Mouse (Mus musculus) bone marrow macrophage, adult 2 months (primary cell): ENCODE results near the gene Zfp808.
"Not testable (repeated sequence)": the region's sequence is repeated elsewhere in the genome, so short reads cannot be mapped to it uniquely, and the experiment has no call there.

Experiments
- CTCF ChIP-seq: IDR thresholded peaks from 2 replicates; pipeline ENCODE4 v1.5.1; 2012; ENCODE audit warnings: low read depth, mild to moderate bottlenecking, low read length, moderate library complexity
- POLR2A ChIP-seq: IDR thresholded peaks from 2 replicates; pipeline ENCODE4 v1.6.1; 2012; ENCODE audit warnings: mild to moderate bottlenecking, low read depth, low read length, borderline replicate concordance

DNA sequence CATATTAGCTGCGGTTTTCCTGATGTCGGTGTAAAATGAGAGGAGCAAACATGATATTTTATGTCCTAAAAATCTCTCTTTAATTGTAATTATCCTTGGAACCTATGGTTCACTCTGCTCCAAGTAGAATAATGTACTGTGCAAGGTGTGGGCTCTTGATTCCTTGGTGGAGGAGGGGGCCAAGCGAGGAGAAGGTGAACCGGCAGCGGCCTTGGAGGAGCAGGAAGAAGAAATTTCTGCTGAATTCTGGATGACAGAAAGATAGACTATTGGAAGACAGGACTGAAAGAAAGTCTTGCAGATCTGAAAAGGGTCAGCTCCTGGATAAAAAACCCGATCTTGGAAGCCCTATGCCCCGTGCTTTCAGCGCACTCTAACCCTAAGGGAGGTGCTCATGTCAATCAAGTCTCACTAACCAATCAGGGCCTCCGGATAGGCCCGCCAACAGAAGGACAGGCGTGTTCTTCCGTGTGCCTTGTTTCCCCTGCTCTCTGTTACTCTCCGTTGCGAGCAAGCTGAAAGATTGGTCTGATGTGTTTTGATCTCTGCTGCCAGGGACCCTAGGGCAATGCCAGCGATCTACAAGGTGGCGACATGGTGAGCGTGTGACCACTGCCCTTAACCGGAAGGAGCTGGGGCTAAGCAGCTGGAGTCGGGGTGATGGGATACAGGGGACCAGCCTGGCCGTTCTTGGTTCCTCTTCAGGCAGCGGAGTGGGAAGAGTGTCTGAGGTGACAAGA is at the start of gene Zfp808:
- not testable (repeated sequence) for TF ChIP-seq CTCF, POLR2A
